Mouse (Mus musculus): Measurements from ENCODE around the gene Ciao1. TPM values are rescaled to one million over a fixed set of nuclear protein-coding genes. Genes with fewer than 3 reads are reported as not detected.

Gene Ciao1
- polyA plus RNA-seq, 1 experiment from 2014 or later: 66.8 TPM

Other genes starting within 250 kb of the Ciao1 start
- 11.7 and 12.1 TPM in 2 replicates for gene Ap4e1, start 239.1 kb downstream of the Ciao1 start, polyA plus RNA-seq (2015; fragmentation: Nextera tagmentation; extraction: Ambion mirVana)
- gene Blvra, start 177.2 kb downstream of the Ciao1 start, polyA plus RNA-seq (2015; fragmentation: Nextera tagmentation; extraction: Ambion mirVana): 43.6 and 43.7 TPM in 2 replicates
- 90.2 and 90.5 TPM in 2 replicates for gene Ncaph, start 113.9 kb downstream of the Ciao1 start, polyA plus RNA-seq (2015; fragmentation: Nextera tagmentation; extraction: Ambion mirVana)
- gene Itpripl1, start 104.4 kb downstream of the Ciao1 start, polyA plus RNA-seq (2015; fragmentation: Nextera tagmentation; extraction: Ambion mirVana): 22.5 and 25.0 TPM in 2 replicates
- gene 1810024B03Rik, start 39.5 kb downstream of the Ciao1 start, polyA plus RNA-seq (2015; fragmentation: Nextera tagmentation; extraction: Ambion mirVana): 2.0 and 2.7 TPM in 2 replicates
- gene Snrnp200, start 39.4 kb downstream of the Ciao1 start, polyA plus RNA-seq (2015; fragmentation: Nextera tagmentation; extraction: Ambion mirVana): 53.7 and 64.1 TPM in 2 replicates
- 29.0 and 29.3 TPM in 2 replicates for gene Tmem127, start 92 bp upstream of the Ciao1 start, polyA plus RNA-seq (2015; fragmentation: Nextera tagmentation; extraction: Ambion mirVana)
- gene Stard7, start 22.4 kb upstream of the Ciao1 start, polyA plus RNA-seq (2015; fragmentation: Nextera tagmentation; extraction: Ambion mirVana): 76.7 and 78.0 TPM in 2 replicates
- 8.8 and 9.0 TPM in 2 replicates for gene Dusp2, start 88.3 kb upstream of the Ciao1 start, polyA plus RNA-seq (2015; fragmentation: Nextera tagmentation; extraction: Ambion mirVana)
- not detected in 2 replicates for gene Astl, start 90.8 kb upstream of the Ciao1 start, polyA plus RNA-seq (2015; fragmentation: Nextera tagmentation; extraction: Ambion mirVana)
- 4.4 and 5.1 TPM in 2 replicates for gene Adra2b, start 115.4 kb upstream of the Ciao1 start, polyA plus RNA-seq (2015; fragmentation: Nextera tagmentation; extraction: Ambion mirVana)
- gene Gpat2, start 177.4 kb upstream of the Ciao1 start, polyA plus RNA-seq (2015; fragmentation: Nextera tagmentation; extraction: Ambion mirVana): 0.30 TPM in 2 replicates
- 26.7 and 34.9 TPM in 2 replicates for gene Fahd2a, start 196.7 kb upstream of the Ciao1 start, polyA plus RNA-seq (2015; fragmentation: Nextera tagmentation; extraction: Ambion mirVana)